Mouse (Mus musculus): ENCODE measurements around the gene Nxph3.

- TF ChIP-seq USF1 (IDR thresholded peaks at IDR 0.05; ENCODE audit: low read depth, low read length), result no peak
- no peak for TF ChIP-seq JUND (conservative IDR thresholded peaks at IDR 0.05; ENCODE audit: low read depth, low read length)
- no peak for TF ChIP-seq POLR2A (IDR thresholded peaks at IDR 0.05; ENCODE audit: low read depth, low read length)
- TF ChIP-seq MAX (IDR thresholded peaks at IDR 0.05; ENCODE audit: low read length), result no peak
- TF ChIP-seq CTCF (conservative IDR thresholded peaks at IDR 0.05 in 1 of 2, IDR thresholded peaks at IDR 0.05 in 1 of 2; ENCODE audit: low read depth in 2 of 2, low read length in 2 of 2), result no peak
- no peak for TF ChIP-seq SIN3A (IDR thresholded peaks at IDR 0.05; ENCODE audit: low read length)
- no peak for TF ChIP-seq MYC (IDR thresholded peaks at IDR 0.05; ENCODE audit: low read depth, low read length)
- TF ChIP-seq ZNF384 (IDR thresholded peaks at IDR 0.05; ENCODE audit: low read depth, low read length), result no peak
- TF ChIP-seq BHLHE40 (IDR thresholded peaks at IDR 0.05; ENCODE audit: low read depth, low read length), result no peak
- TF ChIP-seq ZC3H11A (IDR thresholded peaks at IDR 0.05; ENCODE audit: low read depth, low read length), result no peak
These were observed 18.5 kb downstream of the Nxph3 start for GRCm38 (mm10) chr11:95495883-95496282.

Measured in CH12.LX (cell line).